Mouse (Mus musculus) right cerebral cortex, postnatal 36 days (tissue): ENCODE measurements at regions not wholly inside any gene's neighbourhood (a gene's known extent, or its start where the extent isn't known, plus 50 kb on each side); places are given as distances from the start of the nearest gene placed in this dataset.

Experiments used
- DNase-seq, 2 experiments: peaks; one replicate each; pipeline ENCODE4 v3.0.0; 2022; ENCODE audit warnings: low spot score in 2 of 2, mixed read lengths in 1 of 2

- no peak for DNase-seq
Observed at GRCm38 (mm10) chr8:89906200-89906599, 441.9 kb downstream of the Tox3 start.

- no peak for DNase-seq
Observed at GRCm38 (mm10) chr8:89905588-89905987, 442.6 kb downstream of the Tox3 start.

- DNase-seq, result no peak
Observed at GRCm38 (mm10) chr8:89903346-89903745, 444.8 kb downstream of the Tox3 start.

DNA sequence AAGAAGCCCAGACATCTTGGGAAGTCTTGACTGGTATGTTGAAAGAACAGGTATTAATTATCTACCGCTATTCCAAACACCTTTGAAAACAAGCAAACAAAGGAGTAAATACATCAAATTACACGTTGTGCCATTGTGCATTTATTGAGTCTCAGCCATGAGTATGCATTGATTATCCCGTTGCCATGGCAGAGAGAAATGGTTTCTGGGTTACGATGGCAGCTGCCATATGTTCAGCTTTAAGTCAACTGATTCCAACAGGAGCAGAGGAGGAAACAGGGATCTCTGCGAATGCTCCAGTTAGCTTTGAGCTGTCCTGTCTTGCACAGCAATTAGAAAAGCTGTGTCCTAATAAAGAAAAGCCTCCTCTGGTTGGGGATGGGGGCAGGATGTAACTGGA is 475.4 kb downstream of the Tox3 start:
- DNase-seq, result no peak

GRCm38 (mm10) chr8:89871966-89872365 is 476.2 kb downstream of the Tox3 start:
- DNase-seq, result peak in 1 of 2 experiments; percentile 12

DNA sequence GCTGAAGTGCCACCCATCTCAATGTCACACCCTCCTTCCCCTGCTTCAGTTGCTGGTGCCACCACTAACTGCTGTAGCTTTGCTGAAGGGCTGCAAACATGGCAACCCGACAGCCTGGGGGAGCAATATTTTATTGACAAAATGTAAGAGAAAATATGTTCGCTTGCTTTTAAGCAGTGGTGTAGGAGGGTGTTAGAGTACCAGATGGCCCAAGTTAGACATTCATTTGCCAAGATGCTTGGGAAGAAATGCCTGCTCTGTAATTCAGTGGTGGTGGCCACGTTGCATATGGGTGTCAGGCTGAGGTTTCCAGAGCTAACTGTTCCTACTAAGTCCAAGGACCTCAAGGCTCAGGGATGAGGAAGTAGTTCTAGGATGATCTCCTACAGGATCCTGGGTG is 488.3 kb downstream of the Tox3 start:
- peak; percentile 14 to 55 for DNase-seq

DNA sequence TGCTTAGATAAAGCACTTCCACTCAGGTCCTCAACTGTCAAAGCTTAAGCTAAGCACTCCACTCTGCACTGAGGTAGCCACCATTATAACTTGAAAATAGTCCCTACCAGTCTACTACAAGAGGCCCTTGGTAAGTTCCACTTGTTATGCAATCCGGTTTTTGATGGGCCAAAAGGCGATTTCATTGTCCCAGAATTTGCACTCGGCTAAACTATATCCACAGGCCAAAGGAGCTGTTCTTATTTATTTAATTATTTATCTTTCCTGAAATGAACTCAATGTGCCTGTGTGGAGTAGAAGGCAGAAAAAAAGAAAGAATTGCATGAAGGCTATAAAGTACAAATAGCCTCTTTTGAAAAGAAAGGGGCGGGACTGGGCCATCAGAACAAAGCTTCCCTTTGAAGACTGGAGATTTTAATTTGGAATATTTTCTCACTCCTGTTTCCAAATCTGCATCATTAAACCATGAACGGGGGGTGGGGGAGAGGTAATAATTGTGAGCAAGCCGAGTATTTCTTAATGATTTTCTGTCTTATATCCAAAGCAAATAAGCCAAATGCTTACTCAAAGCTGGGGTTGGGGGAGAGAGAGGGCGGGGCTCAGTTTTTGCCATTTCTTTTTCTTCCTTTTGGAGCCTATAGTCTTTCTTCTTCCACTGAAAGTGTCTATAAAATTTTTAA is 489.3 kb downstream of the Tox3 start:
- DNase-seq, result no peak

- no peak for DNase-seq
Observed at GRCm38 (mm10) chr8:89855556-89855955, 492.6 kb downstream of the Tox3 start.

DNA sequence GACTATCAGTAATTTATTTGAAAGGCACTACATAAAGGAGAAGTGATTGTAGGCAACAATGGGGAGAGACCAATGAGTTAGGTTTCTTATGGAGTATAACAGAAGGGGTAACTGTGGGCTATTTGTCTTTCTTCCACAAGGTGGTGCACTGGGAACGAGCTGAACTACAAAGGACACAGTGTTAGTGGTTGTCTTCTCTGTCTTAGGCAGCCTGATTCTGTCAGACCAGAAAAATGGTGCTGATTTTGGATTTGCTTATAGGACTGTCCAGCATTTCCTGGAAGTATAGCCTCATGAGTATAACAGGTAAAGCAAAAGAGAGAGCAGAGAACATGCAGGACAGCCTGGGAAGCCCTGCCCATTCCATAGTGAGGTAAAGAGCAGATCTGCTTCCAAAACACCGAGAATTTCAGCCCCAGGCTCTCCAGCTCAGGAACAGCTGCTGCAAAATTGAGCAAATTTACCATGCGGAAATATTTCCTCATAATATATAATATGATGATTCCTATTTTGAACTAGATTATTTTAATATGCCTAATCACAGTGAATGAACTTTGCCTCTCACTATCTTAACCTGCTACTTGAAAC is 497.8 kb downstream of the Tox3 start:
- peak; percentile 61 to 71 for DNase-seq

- DNase-seq, result peak; percentile 53 to 59
Observed at GRCm38 (mm10) chr8:89849416-89850208, 498.5 kb downstream of the Tox3 start.

DNA sequence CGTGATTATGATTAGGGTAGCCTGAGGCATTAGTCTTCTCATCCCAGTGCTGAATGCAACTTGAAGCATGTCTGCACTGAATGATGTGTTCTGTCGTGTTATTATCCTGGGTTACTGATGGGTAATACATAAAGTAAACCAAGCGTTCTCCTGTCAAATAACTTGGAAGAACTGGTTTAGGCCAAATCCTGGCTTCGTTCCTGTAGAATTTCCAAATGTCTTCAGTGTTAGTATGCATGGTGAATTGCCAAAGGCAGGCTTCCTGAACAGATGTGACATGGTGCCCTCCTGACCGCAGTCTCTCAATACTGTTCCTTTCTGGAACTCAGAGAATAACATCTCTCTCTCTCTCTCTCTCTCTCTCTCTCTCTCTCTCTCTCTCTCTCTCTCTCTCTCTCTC is 509.6 kb downstream of the Tox3 start:
- no peak for DNase-seq

- DNase-seq, result no peak
Observed at GRCm38 (mm10) chr8:89833715-89834114, 514.4 kb downstream of the Tox3 start.

GRCm38 (mm10) chr8:89824586-89824985 is 523.6 kb downstream of the Tox3 start:
- DNase-seq, result no peak

GRCm38 (mm10) chr8:89823631-89824030 is 524.5 kb downstream of the Tox3 start:
- DNase-seq, result no peak

GRCm38 (mm10) chr8:89812036-89812711 is 536.0 kb downstream of the Tox3 start:
- DNase-seq, result no peak

DNA sequence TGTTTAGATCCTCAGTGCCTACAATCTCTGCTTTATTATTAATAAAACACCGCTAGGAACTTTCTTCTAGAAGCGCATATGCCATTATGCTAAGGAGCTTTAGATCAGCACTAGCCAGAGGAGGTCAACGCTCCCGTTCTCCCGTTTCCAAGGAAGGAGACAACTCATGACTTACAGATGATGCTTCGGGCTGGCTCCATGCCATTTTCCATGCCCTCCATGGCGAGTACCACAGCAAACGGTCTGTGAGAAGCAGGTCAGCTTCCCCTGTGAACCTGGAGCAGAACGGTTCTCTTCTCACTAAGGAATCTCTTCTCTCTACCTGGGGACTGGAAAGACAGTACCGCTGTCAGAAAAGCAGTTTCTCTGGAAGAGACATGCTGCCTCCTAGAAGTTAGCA is 559.8 kb downstream of the Tox3 start:
- no peak for DNase-seq

DNA sequence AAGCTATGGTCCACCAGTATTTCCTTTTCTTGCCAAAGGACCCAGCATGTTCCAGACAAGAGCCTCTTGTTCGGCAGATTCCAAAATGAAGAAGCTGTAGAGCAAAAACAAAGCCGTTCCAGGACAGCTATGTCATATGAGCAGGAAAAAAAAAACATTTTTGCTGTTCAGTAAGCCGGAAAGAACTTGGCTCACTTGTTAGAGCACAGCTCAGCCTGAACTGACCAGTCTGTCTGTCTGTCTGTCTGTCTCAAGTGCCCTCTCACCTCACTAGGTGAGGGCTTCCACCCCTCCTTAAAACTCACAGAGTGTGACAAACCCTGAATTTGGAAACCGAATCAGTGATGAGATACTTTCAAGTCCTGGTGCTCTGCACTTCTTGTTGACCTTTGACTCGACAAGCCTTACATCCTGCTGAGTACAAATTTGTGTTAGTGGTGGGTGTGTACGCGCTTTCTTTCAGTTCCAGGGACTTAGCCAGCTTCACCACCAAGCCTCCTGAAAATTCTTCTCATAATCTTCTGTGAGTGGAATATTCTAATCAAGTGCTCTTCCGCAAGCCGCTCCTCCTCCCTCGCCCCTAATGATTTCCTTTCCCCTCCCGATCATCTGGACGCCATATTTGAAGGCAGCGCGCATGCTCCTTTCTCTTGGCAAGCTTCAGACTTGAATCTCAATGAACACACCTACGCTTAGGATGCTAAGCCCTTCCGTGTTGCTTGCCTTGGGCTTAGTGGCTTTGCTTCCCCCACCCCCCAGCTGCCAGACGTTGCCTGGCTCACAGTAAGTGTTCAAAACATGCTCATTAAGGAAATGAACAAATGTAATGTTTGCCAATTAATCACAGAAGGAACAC is 560.9 kb downstream of the Tox3 start:
- DNase-seq, result peak; percentile 8 to 15

GRCm38 (mm10) chr8:89785011-89785410 is 563.1 kb downstream of the Tox3 start:
- peak; percentile 51 to 63 for DNase-seq

DNA sequence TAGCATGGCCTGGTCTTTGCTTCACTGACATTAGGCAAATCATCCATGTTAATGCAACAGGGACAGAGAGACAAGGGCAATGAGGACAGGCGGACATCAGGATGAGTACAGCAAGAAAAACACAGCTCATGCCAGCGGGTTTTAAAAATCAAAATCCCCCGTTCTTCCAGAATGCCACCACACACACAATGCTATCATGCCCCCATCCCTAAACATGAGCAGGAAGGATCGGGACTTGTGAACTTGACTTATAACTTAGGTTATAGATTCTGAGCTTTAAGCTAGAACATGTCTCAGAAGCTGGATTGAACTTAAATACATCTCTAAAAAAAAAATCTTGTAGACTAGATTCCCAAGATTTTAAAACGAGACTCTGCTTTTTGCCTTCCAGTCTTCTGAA is 564.8 kb downstream of the Tox3 start:
- DNase-seq, result no peak

DNA sequence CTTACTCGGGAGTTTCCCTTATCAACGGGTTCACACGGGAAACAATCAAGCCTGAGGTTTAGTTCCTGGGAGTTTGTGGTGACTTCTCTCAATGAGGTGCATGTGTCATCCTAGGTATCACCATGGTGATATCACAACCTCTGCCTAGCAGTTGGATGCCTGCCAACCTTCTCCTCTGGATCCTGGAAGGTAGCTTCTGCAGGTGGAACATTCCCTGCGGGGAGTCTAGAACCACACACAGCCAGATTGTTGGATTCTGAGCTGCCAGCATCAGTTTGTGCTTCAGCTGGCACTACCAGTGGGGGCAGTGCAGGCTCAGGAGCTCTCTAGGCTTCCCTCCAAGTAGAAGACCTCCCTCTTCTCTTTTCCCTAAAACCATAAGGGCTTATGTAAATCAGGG is 581.8 kb downstream of the Tox3 start:
- DNase-seq, result no peak

GRCm38 (mm10) chr8:89759531-89759930 is 588.6 kb downstream of the Tox3 start:
- DNase-seq, result no peak
